Mouse (Mus musculus): Measurements from ENCODE around the gene Gm10799. TPM values are rescaled to one million over a fixed set of nuclear protein-coding genes. Genes with fewer than 3 reads are reported as not detected.
A peak's percentile ranks its signal among the peaks of the same experiment; 100 is the strongest.

Gene Gm10799
- polyA plus RNA-seq, 1 experiment = not detected

DNA sequence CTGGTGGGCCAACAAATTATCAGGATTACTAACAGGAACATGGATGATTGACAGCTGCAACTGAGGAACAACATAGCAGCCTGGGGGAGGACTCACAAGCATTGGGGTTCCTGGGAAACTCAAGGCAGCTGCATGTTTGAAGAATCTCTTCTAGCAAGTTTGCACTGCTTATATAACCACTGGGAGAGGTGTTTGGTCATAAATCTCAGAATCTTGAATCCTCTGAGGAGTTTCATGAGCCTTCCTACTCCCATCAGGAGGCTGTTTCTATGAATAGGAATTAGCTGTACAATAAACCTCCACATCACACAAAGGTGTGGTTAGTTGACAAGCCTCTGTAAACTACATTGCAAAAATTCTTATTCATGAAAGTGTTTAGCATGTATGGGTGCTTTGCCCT lies 5.7 kb downstream of the Gm10799 start:
- Histone ChIP-seq H3ac (ENCODE audit: control insufficient read depth, insufficient read length) (no peak overlapping the region), H3K79me2 (ENCODE audit: control insufficient read depth, insufficient read depth) (no peaks in the 10 kb centered on the region), H3K27me3 (ENCODE audit: control insufficient read depth, insufficient read depth, insufficient read length) (no peaks in the 10 kb centered on the region), H3K4me2 (ENCODE audit: low read depth) (no peak overlapping the region), H3K4me3 (no peak overlapping the region), H3K36me3 (ENCODE audit: control insufficient read depth, insufficient read depth) (no peaks in the 10 kb centered on the region)
- TF ChIP-seq CEBPB (IDR thresholded peaks at IDR 0.05; ENCODE audit: insufficient read depth, poor library complexity, severe bottlenecking) (no peak), MYOD1 (IDR thresholded peaks at IDR 0.05; ENCODE audit: control insufficient read depth in 1 of 3, insufficient read length in 2 of 3, low read depth in 2 of 3) (peak in 1 of 3 experiments; percentile 20)

DNA sequence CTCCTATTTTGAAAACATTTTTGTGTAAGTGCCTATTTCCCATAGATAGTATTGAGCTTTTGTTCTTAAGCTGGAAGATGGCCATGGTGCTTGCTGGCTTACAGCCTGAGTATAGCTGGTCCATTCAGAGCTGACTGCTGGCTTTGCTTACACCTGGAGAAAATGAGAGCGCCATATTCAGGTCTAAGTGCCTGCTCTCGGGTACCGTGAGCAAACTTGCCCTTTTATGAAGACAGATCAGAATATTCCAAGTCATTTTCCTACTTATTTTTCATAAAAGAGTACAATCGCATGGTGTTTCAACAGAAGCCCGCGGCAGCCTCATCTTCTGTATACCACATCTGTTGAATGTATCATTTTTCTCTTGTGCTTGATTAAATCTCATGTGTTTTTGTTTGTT lies 7.4 kb downstream of the Gm10799 start:
- Histone ChIP-seq H3K4me3 (no peak overlapping the region), H3ac (ENCODE audit: control insufficient read depth, insufficient read length) (no peak overlapping the region), H3K27me3 (ENCODE audit: control insufficient read depth, insufficient read depth, insufficient read length) (no peaks in the 10 kb centered on the region), H3K79me2 (ENCODE audit: control insufficient read depth, insufficient read depth) (no peaks in the 10 kb centered on the region), H3K36me3 (ENCODE audit: control insufficient read depth, insufficient read depth) (no peaks in the 10 kb centered on the region), H3K4me2 (ENCODE audit: low read depth) (no peak overlapping the region)
- TF ChIP-seq MYOD1 (IDR thresholded peaks at IDR 0.05; ENCODE audit: control insufficient read depth in 1 of 3, insufficient read length in 2 of 3, low read depth in 2 of 3) = no peak
- no peak for TF ChIP-seq CEBPB (IDR thresholded peaks at IDR 0.05; ENCODE audit: insufficient read depth, poor library complexity, severe bottlenecking)
- no peak for TF ChIP-seq E2F4 (IDR thresholded peaks at IDR 0.05; ENCODE audit: insufficient read depth)
- no peak for TF ChIP-seq TCF12 (IDR thresholded peaks at IDR 0.05; ENCODE audit: insufficient read depth, poor library complexity, severe bottlenecking)
- TF ChIP-seq REST (IDR thresholded peaks at IDR 0.05; ENCODE audit: insufficient read depth, insufficient read length) = no peak
- no peak for TF ChIP-seq SRF (IDR thresholded peaks at IDR 0.05; ENCODE audit: control insufficient read depth, insufficient read length, low read depth)
- TF ChIP-seq MAX (IDR thresholded peaks at IDR 0.05; ENCODE audit: low read depth) = no peak
- TF ChIP-seq POLR2A (IDR thresholded peaks at IDR 0.05; ENCODE audit: insufficient read length, low read depth) = no peak
- no peak for TF ChIP-seq POLR2AphosphoS2 (IDR thresholded peaks at IDR 0.05; ENCODE audit: insufficient read length, low read depth)
- no peak for TF ChIP-seq USF1 (IDR thresholded peaks at IDR 0.05; ENCODE audit: low read depth)
- no peak for TF ChIP-seq MYOG (IDR thresholded peaks at IDR 0.05; ENCODE audit: control insufficient read depth in 1 of 3, insufficient read depth in 1 of 3, insufficient read length in 2 of 3, low read depth in 2 of 3)
- TF ChIP-seq TCF3 (IDR thresholded peaks at IDR 0.05; ENCODE audit: insufficient read length, low read depth) = no peak

DNA sequence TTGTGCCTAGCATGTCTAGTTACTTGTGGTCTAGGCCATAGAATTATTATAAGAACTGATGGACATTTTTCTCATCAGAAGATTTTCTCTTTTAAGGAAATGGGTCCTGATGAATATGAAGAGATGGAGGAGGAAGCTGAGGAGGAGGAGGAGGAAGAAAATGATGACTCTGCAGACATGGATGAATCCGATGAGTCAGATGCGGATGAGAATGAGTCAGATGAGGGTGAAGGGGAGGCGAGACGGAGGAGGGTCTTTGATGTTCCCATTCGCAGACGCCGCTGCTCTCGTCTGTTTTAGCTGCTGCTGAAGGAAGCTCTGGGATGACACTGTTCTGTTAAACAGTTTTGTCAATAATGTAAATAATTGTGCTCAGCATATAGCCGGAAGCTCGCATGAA lies 8.6 kb downstream of the Gm10799 start:
- Histone ChIP-seq H3K4me2 (ENCODE audit: low read depth) (no peak overlapping the region), H3K4me3 (no peak overlapping the region), H3K36me3 (ENCODE audit: control insufficient read depth, insufficient read depth) (peaks cover 4% of the 10 kb centered on the region), H3K27me3 (ENCODE audit: control insufficient read depth, insufficient read depth, insufficient read length) (no peaks in the 10 kb centered on the region), H3ac (ENCODE audit: control insufficient read depth, insufficient read length) (no peak overlapping the region), H3K79me2 (ENCODE audit: control insufficient read depth, insufficient read depth) (no peaks in the 10 kb centered on the region)
- TF ChIP-seq SRF (IDR thresholded peaks at IDR 0.05; ENCODE audit: control insufficient read depth, insufficient read length, low read depth) (no peak), E2F4 (IDR thresholded peaks at IDR 0.05; ENCODE audit: insufficient read depth) (no peak), MYOG (IDR thresholded peaks at IDR 0.05; ENCODE audit: control insufficient read depth in 1 of 3, insufficient read depth in 1 of 3, insufficient read length in 2 of 3, low read depth in 2 of 3) (no peak), REST (IDR thresholded peaks at IDR 0.05; ENCODE audit: insufficient read depth, insufficient read length) (no peak), TCF3 (IDR thresholded peaks at IDR 0.05; ENCODE audit: insufficient read length, low read depth) (no peak), USF1 (IDR thresholded peaks at IDR 0.05; ENCODE audit: low read depth) (no peak), MYOD1 (IDR thresholded peaks at IDR 0.05; ENCODE audit: control insufficient read depth in 1 of 3, insufficient read length in 2 of 3, low read depth in 2 of 3) (no peak), POLR2AphosphoS2 (IDR thresholded peaks at IDR 0.05; ENCODE audit: insufficient read length, low read depth) (no peak), MAX (IDR thresholded peaks at IDR 0.05; ENCODE audit: low read depth) (no peak), POLR2A (IDR thresholded peaks at IDR 0.05; ENCODE audit: insufficient read length, low read depth) (no peak), CEBPB (IDR thresholded peaks at IDR 0.05; ENCODE audit: insufficient read depth, poor library complexity, severe bottlenecking) (no peak), TCF12 (IDR thresholded peaks at IDR 0.05; ENCODE audit: insufficient read depth, poor library complexity, severe bottlenecking) (no peak)

DNA sequence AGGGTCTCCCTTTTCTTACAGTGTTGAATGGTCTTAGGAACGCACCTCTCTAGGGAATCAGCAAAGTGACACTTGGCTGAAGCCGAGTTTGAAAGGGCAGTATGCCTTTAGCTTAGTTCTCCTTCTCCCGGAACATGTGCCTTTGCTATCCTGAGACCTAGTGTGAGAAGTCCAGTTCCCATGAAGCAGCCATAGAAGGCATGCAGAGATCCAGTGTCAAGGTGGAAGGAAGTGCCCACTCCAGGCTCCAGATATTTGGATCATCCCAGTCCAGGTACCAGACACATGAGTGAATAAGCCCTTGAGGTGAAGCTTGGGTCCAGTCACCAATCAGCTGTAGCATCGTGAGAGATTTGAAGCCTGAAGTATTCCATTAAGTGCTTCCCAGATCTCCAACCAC lies 9.4 kb downstream of the Gm10799 start:
- Histone ChIP-seq H3K79me2 (ENCODE audit: control insufficient read depth, insufficient read depth) (no peaks in the 10 kb centered on the region), H3K4me2 (ENCODE audit: low read depth) (no peak overlapping the region), H3K4me3 (no peak overlapping the region), H3ac (ENCODE audit: control insufficient read depth, insufficient read length) (no peak overlapping the region), H3K27me3 (ENCODE audit: control insufficient read depth, insufficient read depth, insufficient read length) (no peaks in the 10 kb centered on the region), H3K36me3 (ENCODE audit: control insufficient read depth, insufficient read depth) (peaks cover 10% of the 10 kb centered on the region)
- no peak for TF ChIP-seq TCF12 (IDR thresholded peaks at IDR 0.05; ENCODE audit: insufficient read depth, poor library complexity, severe bottlenecking)
- no peak for TF ChIP-seq USF1 (IDR thresholded peaks at IDR 0.05; ENCODE audit: low read depth)
- no peak for TF ChIP-seq CEBPB (IDR thresholded peaks at IDR 0.05; ENCODE audit: insufficient read depth, poor library complexity, severe bottlenecking)
- no peak for TF ChIP-seq E2F4 (IDR thresholded peaks at IDR 0.05; ENCODE audit: insufficient read depth)
- no peak for TF ChIP-seq SRF (IDR thresholded peaks at IDR 0.05; ENCODE audit: control insufficient read depth, insufficient read length, low read depth)
- TF ChIP-seq POLR2AphosphoS2 (IDR thresholded peaks at IDR 0.05; ENCODE audit: insufficient read length, low read depth) = no peak
- no peak for TF ChIP-seq MAX (IDR thresholded peaks at IDR 0.05; ENCODE audit: low read depth)
- TF ChIP-seq REST (IDR thresholded peaks at IDR 0.05; ENCODE audit: insufficient read depth, insufficient read length) = no peak
- no peak for TF ChIP-seq TCF3 (IDR thresholded peaks at IDR 0.05; ENCODE audit: insufficient read length, low read depth)

DNA sequence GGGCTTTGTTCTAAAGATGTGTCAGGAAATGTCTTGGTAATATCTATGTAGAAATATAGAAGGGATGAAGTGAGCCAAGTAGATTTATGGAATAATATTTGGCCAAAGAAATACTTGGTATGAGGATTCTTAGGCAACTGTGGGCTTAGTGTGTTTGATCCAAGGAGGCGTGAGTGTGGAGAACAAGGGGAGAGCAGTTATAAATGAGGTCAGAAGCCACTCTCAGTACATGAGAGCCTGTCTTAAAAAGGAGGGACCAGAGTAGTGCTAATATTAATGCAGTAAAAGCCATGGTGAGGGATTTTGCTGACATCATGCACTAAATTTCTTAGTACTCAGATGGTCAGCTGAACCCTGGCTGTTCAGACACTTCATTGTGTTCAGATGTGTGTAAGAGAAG lies 10.0 kb downstream of the Gm10799 start:
- Histone ChIP-seq H3K4me3 (no peak overlapping the region), H3K27me3 (ENCODE audit: control insufficient read depth, insufficient read depth, insufficient read length) (no peaks in the 10 kb centered on the region), H3K36me3 (ENCODE audit: control insufficient read depth, insufficient read depth) (peaks cover 13% of the 10 kb centered on the region), H3K4me2 (ENCODE audit: low read depth) (no peak overlapping the region), H3K79me2 (ENCODE audit: control insufficient read depth, insufficient read depth) (no peaks in the 10 kb centered on the region), H3ac (ENCODE audit: control insufficient read depth, insufficient read length) (no peak overlapping the region)
- no peak for TF ChIP-seq POLR2A (IDR thresholded peaks at IDR 0.05; ENCODE audit: insufficient read length, low read depth)
- no peak for TF ChIP-seq TCF12 (IDR thresholded peaks at IDR 0.05; ENCODE audit: insufficient read depth, poor library complexity, severe bottlenecking)
- no peak for TF ChIP-seq E2F4 (IDR thresholded peaks at IDR 0.05; ENCODE audit: insufficient read depth)
- no peak for TF ChIP-seq MYOD1 (IDR thresholded peaks at IDR 0.05; ENCODE audit: control insufficient read depth in 1 of 3, insufficient read length in 2 of 3, low read depth in 2 of 3)
- TF ChIP-seq TCF3 (IDR thresholded peaks at IDR 0.05; ENCODE audit: insufficient read length, low read depth) = no peak
- TF ChIP-seq SRF (IDR thresholded peaks at IDR 0.05; ENCODE audit: control insufficient read depth, insufficient read length, low read depth) = no peak
- no peak for TF ChIP-seq MYOG (IDR thresholded peaks at IDR 0.05; ENCODE audit: control insufficient read depth in 1 of 3, insufficient read depth in 1 of 3, insufficient read length in 2 of 3, low read depth in 2 of 3)
- TF ChIP-seq MAX (IDR thresholded peaks at IDR 0.05; ENCODE audit: low read depth) = no peak
- TF ChIP-seq CEBPB (IDR thresholded peaks at IDR 0.05; ENCODE audit: insufficient read depth, poor library complexity, severe bottlenecking) = no peak
- TF ChIP-seq POLR2AphosphoS2 (IDR thresholded peaks at IDR 0.05; ENCODE audit: insufficient read length, low read depth) = no peak
- TF ChIP-seq REST (IDR thresholded peaks at IDR 0.05; ENCODE audit: insufficient read depth, insufficient read length) = no peak
- TF ChIP-seq USF1 (IDR thresholded peaks at IDR 0.05; ENCODE audit: low read depth) = no peak
